Mouse (Mus musculus) spleen, adult 2 months (tissue): Measurements from ENCODE around the gene Camk1d. TPM values are rescaled to one million over a fixed set of nuclear protein-coding genes. Genes with fewer than 3 reads are reported as not detected.
A peak's percentile ranks its signal among the peaks of the same experiment; 100 is the strongest.

Experiments used
- DNase-seq, 2 experiments: peaks; one replicate each; pipeline versions ENCODE4 v3.0.0 to v3.0.0-alpha.2; 2012 to 2021; ENCODE audit warnings: low spot score in 2 of 2, low read depth in 1 of 2
- H3K27ac ChIP-seq: fragments of 200-500 bp; 2 replicates; pipeline ENCODE4 v1.5.1; 2012; ENCODE audit warnings: low read length, inconsistent platforms; ENCODE audit not compliant: insufficient read depth
- H3K27me3 ChIP-seq: fragments of 200-500 bp; 2 replicates; pipeline ENCODE4 v1.6.1; 2012; ENCODE audit warnings: mild to moderate bottlenecking, moderate library complexity, low read length, inconsistent platforms; ENCODE audit not compliant: control insufficient read depth, insufficient read depth
- H3K36me3 ChIP-seq: fragments of 200-500 bp; 2 replicates; pipeline ENCODE4 v1.6.1; 2012; ENCODE audit warnings: mild to moderate bottlenecking, low read length, inconsistent platforms; ENCODE audit not compliant: control insufficient read depth, insufficient read depth
- H3K4me1 ChIP-seq: fragments of 200-500 bp; 2 replicates; pipeline ENCODE4 v1.6.1; 2011; ENCODE audit warnings: inconsistent platforms; ENCODE audit not compliant: control insufficient read depth, insufficient read depth, insufficient read length
- H3K4me3 ChIP-seq: fragments of 200-500 bp; 2 replicates; pipeline ENCODE4 v1.5.1; 2011; ENCODE audit warnings: mild to moderate bottlenecking, inconsistent platforms; ENCODE audit not compliant: insufficient read depth, insufficient read length; ENCODE audit errors: extremely low read depth
- CTCF ChIP-seq: fragments of 200-500 bp; IDR thresholded peaks from 2 replicates; pipeline ENCODE4 v1.5.1; 2011; ENCODE audit warnings: mild to moderate bottlenecking, inconsistent platforms; ENCODE audit not compliant: insufficient read depth, insufficient read length, insufficient replicate concordance; ENCODE audit errors: extremely low read depth
- POLR2A ChIP-seq: fragments of 200-500 bp; IDR thresholded peaks from 2 replicates; pipeline ENCODE4 v1.6.1; 2011; ENCODE audit warnings: low read depth, low read length, inconsistent platforms
- WGBS: fragments of 180-500 bp; shearing (Covaris S2); methylation state at CpG from one replicate; pipeline ENCODE4 v1.1.7; 2018; 5-methylcytosine and 5-hydroxymethylcytosine counted together
- polyA plus RNA-seq: library from polyadenylated mRNA; depleted of rRNA; stranded (reverse); fragments of >200 nt; gene quantifications from 2 replicates; pipeline ENCODE4 v1.2.3, GENCODE M21; 2012

Gene Camk1d
- polyA plus RNA-seq, 1 experiment, result 5.8 TPM

DNA sequence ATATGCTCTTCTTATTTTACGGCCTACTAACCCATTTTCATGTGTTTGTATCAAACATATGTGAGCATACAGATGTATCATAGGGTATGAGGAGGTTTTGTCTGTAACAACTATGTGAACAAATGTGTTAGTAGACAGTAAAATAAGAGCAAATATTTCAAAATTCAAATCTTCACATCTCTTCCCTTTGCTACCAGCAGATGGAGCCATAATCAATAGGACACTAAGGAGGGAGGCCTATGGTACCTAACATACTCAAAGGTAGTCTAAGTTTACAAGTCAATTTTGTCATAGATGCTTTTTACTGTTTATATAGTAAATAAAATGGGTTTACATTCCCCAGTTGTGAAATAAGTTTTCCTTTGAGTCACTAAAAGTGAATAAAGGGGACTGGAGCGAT lies 262.7 kb downstream of the Camk1d start:
- H3K4me1 ChIP-seq, result no peaks in the 10 kb centered on the region
- H3K27me3 ChIP-seq, result no peaks in the 10 kb centered on the region
- H3K27ac ChIP-seq, result no peak overlapping the region
- H3K4me3 ChIP-seq, result no peak overlapping the region
- peak in 1 of 2 experiments; percentile 11 for DNase-seq
- no peaks in the 10 kb centered on the region for H3K36me3 ChIP-seq
- TF ChIP-seq CTCF (no peak), POLR2A (no peak)
- 99% methylated on average over 2 of the region's 2 CpGs for WGBS

DNA sequence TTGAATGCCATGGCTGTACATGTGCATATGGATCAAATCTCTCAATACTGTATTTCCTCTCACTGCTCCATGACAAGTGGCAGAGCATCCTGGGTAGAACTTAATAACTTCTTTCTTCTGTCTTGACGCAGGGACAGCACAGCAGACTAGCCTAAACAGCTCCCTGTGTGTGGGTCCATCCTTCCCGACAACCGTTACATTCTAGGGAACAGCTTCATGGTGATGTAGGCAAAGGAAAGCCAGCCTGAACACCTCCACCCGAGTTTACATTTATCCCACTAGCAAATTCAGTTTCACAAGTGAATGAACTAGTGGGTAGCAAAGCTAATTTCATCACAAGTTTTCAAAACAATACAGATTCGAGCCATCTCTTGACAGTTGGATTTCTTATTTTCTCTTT lies 269.0 kb downstream of the Camk1d start:
- Histone ChIP-seq H3K36me3 (no peaks in the 10 kb centered on the region), H3K4me1 (no peaks in the 10 kb centered on the region), H3K27me3 (no peaks in the 10 kb centered on the region), H3K4me3 (no peak overlapping the region), H3K27ac (no peak overlapping the region)
- no peak for TF ChIP-seq CTCF
- TF ChIP-seq POLR2A, result no peak
- WGBS, result 92% methylated on average over 5 of the region's 5 CpGs
- DNase-seq, result no peak

GRCm38 (mm10) chr2:5437690-5438089 lies 276.6 kb downstream of the Camk1d start:
- TF ChIP-seq CTCF (no peak), POLR2A (no peak)
- Histone ChIP-seq H3K4me1 (no peaks in the 10 kb centered on the region), H3K4me3 (no peak overlapping the region), H3K36me3 (no peaks in the 10 kb centered on the region), H3K27me3 (no peaks in the 10 kb centered on the region), H3K27ac (no peak overlapping the region)
- 78% methylated on average over 2 of the region's 2 CpGs for WGBS
- DNase-seq, result no peak

DNA sequence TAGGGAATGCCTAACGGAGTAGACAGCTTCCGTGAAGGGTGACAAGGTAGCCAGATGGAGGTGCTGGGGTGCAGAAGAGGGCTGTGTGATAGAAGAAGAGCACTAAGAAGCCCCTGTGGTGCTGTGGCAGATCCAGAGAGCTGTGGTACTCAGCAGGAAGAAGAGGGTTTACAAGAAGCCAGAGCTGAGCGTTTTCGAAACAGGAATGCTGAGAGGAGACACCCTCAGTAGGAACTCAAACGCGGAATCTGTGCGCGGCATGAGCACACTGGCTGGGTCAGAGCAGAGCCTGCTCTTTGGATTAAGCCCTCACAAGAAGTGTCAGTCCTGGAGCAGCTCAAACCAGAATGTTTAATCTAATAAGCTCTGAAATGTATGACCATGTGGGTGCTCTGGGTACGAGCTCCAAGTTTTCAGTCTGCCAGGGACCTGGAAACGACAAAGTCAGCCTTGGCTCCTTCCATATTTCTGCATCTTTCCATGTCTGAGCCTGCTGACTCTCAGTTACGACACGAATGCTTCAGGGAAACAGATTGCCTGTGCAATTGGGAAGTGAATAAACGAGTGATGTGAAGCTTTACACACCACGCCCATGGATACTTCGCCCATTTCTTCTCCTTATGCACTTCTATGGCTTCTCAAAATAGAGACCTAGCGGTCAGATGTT lies 278.6 kb downstream of the Camk1d start:
- no peak for TF ChIP-seq CTCF
- TF ChIP-seq POLR2A, result no peak
- Histone ChIP-seq H3K4me1 (no peaks in the 10 kb centered on the region), H3K27ac (no peak overlapping the region), H3K4me3 (no peak overlapping the region), H3K27me3 (no peaks in the 10 kb centered on the region), H3K36me3 (no peaks in the 10 kb centered on the region)
- DNase-seq, result no peak
- WGBS, result 80% methylated on average over 16 of the region's 16 CpGs

DNA sequence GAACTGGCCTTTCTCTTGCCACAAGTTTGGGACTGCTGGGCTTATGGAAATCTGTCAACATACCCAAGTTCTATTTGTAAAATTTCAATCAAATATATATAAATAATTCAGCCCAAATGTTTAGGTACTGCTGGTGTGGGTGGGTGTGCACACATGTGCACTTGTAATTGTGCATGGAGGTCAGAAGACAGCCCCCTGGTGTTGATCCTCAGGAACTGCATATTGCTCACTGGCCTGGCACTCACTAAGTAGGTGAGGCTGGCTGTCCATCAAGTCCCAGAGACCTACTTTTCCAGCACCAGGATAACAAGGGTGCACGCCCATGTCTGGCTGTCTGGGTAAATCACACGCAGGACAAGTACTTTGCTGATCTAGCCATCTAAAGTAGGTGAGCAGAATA lies 283.0 kb downstream of the Camk1d start:
- DNase-seq, result peak in 1 of 2 experiments; percentile 19
- Histone ChIP-seq H3K27ac (no peak overlapping the region), H3K4me1 (no peaks in the 10 kb centered on the region), H3K27me3 (no peaks in the 10 kb centered on the region), H3K4me3 (no peak overlapping the region), H3K36me3 (no peaks in the 10 kb centered on the region)
- TF ChIP-seq POLR2A (no peak), CTCF (peak; percentile 61; the same call in 1 of the 2 replicates)
- 71% methylated on average over 2 of the region's 2 CpGs for WGBS

GRCm38 (mm10) chr2:5429921-5430320 lies 284.4 kb downstream of the Camk1d start:
- Histone ChIP-seq H3K4me1 (no peaks in the 10 kb centered on the region), H3K36me3 (no peaks in the 10 kb centered on the region), H3K4me3 (no peak overlapping the region), H3K27ac (no peak overlapping the region), H3K27me3 (no peaks in the 10 kb centered on the region)
- no peak for DNase-seq
- WGBS, result 86% methylated on average over 8 of the region's 8 CpGs
- TF ChIP-seq CTCF, result no peak
- no peak for TF ChIP-seq POLR2A

GRCm38 (mm10) chr2:5426110-5426509 lies 288.2 kb downstream of the Camk1d start:
- WGBS, result 57% methylated on average over 2 of the region's 2 CpGs
- no peaks in the 10 kb centered on the region for H3K27me3 ChIP-seq
- no peak overlapping the region for H3K27ac ChIP-seq
- no peak for DNase-seq
- no peaks in the 10 kb centered on the region for H3K36me3 ChIP-seq
- no peaks in the 10 kb centered on the region for H3K4me1 ChIP-seq
- no peak overlapping the region for H3K4me3 ChIP-seq
- TF ChIP-seq POLR2A (no peak), CTCF (no peak)
